Mouse (Mus musculus): Measurements from ENCODE around the gene Tex2.

The Tex2 gene

GRCm38 (mm10) chr11:106542385-106542784 lies 70.8 kb downstream of the Tex2 start:
- no peak for DNase-seq

- no peak for DNase-seq
Observed at GRCm38 (mm10) chr11:106540506-106541268, 72.5 kb downstream of the Tex2 start.

- no peak for DNase-seq
Observed at GRCm38 (mm10) chr11:106536253-106536912, 76.8 kb downstream of the Tex2 start.

GRCm38 (mm10) chr11:106535660-106536252 lies 77.5 kb downstream of the Tex2 start:
- no peak for DNase-seq

GRCm38 (mm10) chr11:106532248-106532790 lies 80.9 kb downstream of the Tex2 start:
- peak; percentile 45 to 59 for DNase-seq

- peak; percentile 70 to 71 for DNase-seq
Observed at GRCm38 (mm10) chr11:106529786-106530185, 83.4 kb downstream of the Tex2 start.

GRCm38 (mm10) chr11:106529113-106529512 lies 84.1 kb downstream of the Tex2 start:
- no peak for DNase-seq

- no peak for DNase-seq
Observed at GRCm38 (mm10) chr11:106527926-106528325, 85.3 kb downstream of the Tex2 start.

- peak in 1 of 2 experiments; percentile 32 for DNase-seq
Observed at GRCm38 (mm10) chr11:106527147-106527821, 85.9 kb downstream of the Tex2 start.

GRCm38 (mm10) chr11:106522538-106522937 lies 90.7 kb downstream of the Tex2 start:
- no peak for DNase-seq

- no peak for DNase-seq
Observed at GRCm38 (mm10) chr11:106521612-106522011, 91.6 kb downstream of the Tex2 start.

- DNase-seq: no peak
Observed at GRCm38 (mm10) chr11:106520404-106520803, 92.8 kb downstream of the Tex2 start.

- no peak for DNase-seq
Observed at GRCm38 (mm10) chr11:106519519-106519918, 93.7 kb downstream of the Tex2 start.

GRCm38 (mm10) chr11:106518391-106518790 lies 94.8 kb downstream of the Tex2 start:
- DNase-seq: no peak

GRCm38 (mm10) chr11:106515079-106515745 lies 98.0 kb downstream of the Tex2 start:
- no peak for DNase-seq

GRCm38 (mm10) chr11:106514446-106514845 lies 98.8 kb downstream of the Tex2 start:
- DNase-seq: peak; percentile 71 to 74

- DNase-seq: peak; percentile 44 to 70
Observed at GRCm38 (mm10) chr11:106513166-106513565, 100.1 kb downstream of the Tex2 start.

GRCm38 (mm10) chr11:106512006-106512390 lies 101.2 kb downstream of the Tex2 start:
- no peak for DNase-seq

- no peak for DNase-seq
Observed at GRCm38 (mm10) chr11:106511236-106512005, 101.8 kb downstream of the Tex2 start.

GRCm38 (mm10) chr11:106507638-106508037 lies 105.6 kb downstream of the Tex2 start:
- DNase-seq: no peak

- no peak for DNase-seq
Observed at GRCm38 (mm10) chr11:106506211-106506610, 107.0 kb downstream of the Tex2 start.

GRCm38 (mm10) chr11:106504129-106504528 lies 109.1 kb downstream of the Tex2 start:
- no peak for DNase-seq

Data from kidney, adult 8-10 months (tissue).